Mouse (Mus musculus) spleen, embryonic (tissue): ENCODE results near the gene Rsu1.

Experiments
- CTCF ChIA-PET: fragments of 350-600 bp; sonication (Branson Sonifier 250); formaldehyde crosslinking; loops from one replicate; lab custom pipeline; 2022; lab: Charles Lee

The Rsu1 gene

GRCm38 (mm10) chr2:13170651-13171050 lies 100.6 kb downstream of the Rsu1 start:
- CTCF ChIA-PET = no interaction called here

- CTCF ChIA-PET = interaction anchor here (0.7 kb wide), 1 partner anchor 427 kb away, joined by 4 read pairs; no protein-coding TSS in a partner anchor
Measured at GRCm38 (mm10) chr2:13169962-13170361, 101.3 kb downstream of the Rsu1 start.

- CTCF ChIA-PET = interaction anchor here (0.6 to 0.7 kb wide), 2 partner anchors 427 to 692 kb away, joined by 4 to 6 read pairs; no protein-coding TSS in a partner anchor
Measured at GRCm38 (mm10) chr2:13169158-13169890, 101.9 kb downstream of the Rsu1 start.

GRCm38 (mm10) chr2:13168743-13169142 lies 102.5 kb downstream of the Rsu1 start:
- CTCF ChIA-PET = interaction anchor here (0.5 to 0.6 kb wide), 2 partner anchors 391 to 691 kb away, joined by 3 to 6 read pairs; no protein-coding TSS in a partner anchor

DNA sequence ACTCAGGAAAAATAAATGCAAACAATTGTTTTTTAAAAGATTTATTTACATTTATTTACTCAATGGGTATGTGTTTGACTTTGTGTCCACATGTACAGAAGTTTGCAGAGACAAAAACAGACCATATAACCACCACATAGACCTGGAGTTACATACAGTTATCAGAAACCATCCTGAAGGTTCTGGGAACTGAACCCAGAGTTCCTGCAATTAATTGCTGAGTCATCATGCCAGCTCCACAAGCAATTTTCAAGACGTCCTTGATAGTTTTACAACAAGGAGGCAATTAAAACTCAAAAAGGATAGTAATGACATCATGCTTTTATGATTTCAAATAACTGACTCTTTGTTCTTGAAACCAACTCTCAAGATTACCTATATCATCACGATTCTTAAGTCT lies 109.5 kb downstream of the Rsu1 start:
- CTCF ChIA-PET = interaction anchor here (0.7 kb wide), 1 partner anchor 1309 kb away, joined by 11 read pairs; no protein-coding TSS in a partner anchor

DNA sequence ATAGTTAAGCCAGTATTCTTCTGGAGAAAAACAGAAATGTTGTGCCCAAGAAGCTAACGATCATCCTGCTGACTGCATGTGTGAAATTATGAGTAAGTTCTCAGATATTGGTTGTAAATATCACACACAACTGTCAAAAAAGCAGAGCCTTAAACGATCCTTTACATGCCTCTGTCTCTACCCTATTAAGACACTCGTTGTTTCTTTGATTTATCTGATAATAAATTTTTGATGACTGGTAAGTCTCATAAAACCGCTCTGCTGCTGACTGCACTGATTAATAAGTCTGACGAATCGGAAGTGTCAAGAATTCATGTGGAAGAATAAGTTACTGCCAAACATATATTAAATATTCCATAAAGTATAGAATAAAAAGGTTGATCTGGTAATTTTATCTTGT lies 126.0 kb downstream of the Rsu1 start:
- CTCF ChIA-PET = no interaction called here

DNA sequence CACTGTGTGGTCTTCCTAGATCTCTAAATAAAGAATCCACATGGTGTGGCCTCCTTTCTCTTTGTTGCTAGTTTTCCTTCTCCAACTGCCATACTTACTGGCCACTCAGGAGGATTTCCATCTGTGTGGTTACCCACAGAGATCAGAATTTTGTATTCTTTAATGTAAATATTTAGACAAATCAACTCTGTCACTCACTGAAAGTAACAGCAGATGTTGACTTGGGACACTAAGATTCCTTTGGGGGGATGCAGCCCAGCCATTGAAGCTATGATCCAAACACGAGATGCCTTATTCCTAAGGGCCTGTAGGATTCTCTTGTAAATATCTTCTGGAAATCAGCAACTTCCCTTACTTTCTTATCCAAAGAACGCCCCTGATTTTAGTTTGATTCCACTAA lies 136.3 kb downstream of the Rsu1 start:
- CTCF ChIA-PET = no interaction called here

GRCm38 (mm10) chr2:13132841-13133240 lies 138.4 kb downstream of the Rsu1 start:
- CTCF ChIA-PET = interaction anchor here (0.6 kb wide), 1 partner anchor 79 kb away, joined by 3 read pairs; no protein-coding TSS in a partner anchor

GRCm38 (mm10) chr2:13132406-13132805 lies 138.8 kb downstream of the Rsu1 start:
- CTCF ChIA-PET = no interaction called here

GRCm38 (mm10) chr2:13129859-13130258 lies 141.4 kb downstream of the Rsu1 start:
- CTCF ChIA-PET = no interaction called here

DNA sequence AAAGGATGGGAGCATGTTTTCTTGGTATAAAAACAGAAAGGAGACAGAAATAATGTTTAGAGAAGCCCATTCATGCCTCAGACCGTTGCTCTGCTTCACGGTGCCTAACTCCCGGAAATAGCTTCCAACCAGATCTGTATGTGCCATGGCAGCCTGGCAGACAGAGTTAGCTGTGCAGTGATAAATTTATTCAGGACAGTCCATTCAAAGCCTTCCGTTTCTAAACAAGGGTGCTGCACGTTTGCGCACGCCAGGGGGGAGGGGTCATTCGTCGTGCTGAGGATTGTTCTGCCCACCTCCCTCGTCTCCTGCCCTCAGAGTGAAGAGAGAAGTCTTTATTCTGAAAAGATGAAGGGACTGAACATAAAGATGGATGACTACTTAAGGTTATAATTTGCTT lies 141.9 kb downstream of the Rsu1 start:
- CTCF ChIA-PET = no interaction called here

DNA sequence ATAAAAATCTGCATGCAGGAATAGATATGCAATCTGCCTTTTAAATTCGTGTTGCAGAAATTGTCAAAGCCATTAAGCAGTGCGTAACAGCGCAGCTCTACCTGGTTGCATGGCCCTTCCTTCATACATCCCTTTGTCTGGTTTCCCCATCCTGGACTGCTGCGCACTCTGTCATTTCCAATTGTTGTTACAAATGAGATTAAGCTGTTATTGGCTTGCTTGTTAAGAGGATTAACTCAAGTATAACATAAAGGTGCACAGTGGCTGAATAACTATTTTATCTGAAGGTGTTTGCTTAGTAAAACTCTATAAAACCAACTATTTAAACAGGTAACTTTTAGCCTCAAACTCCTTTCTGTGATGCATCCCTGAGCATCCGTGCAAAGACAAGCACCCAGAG lies 150.8 kb downstream of the Rsu1 start:
- CTCF ChIA-PET = no interaction called here

DNA sequence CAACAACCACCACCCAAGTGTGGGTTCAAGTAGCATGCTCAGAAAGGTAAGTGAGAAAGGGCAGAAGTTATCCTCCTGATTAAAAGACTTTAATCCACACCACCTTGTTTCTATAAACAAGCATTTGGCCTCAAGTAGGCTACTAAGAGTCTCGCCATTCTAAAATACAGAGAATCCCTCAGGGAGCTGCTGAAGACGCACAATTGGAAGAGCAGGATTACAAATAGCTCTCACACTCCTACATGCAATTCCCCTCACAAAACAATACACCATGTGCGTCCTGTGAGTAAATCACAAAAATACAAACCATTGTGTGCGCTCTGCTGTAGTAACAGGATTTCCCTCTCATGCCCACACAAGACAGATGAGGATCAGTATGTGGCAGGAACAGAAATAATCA lies 153.3 kb downstream of the Rsu1 start:
- CTCF ChIA-PET = no interaction called here

DNA sequence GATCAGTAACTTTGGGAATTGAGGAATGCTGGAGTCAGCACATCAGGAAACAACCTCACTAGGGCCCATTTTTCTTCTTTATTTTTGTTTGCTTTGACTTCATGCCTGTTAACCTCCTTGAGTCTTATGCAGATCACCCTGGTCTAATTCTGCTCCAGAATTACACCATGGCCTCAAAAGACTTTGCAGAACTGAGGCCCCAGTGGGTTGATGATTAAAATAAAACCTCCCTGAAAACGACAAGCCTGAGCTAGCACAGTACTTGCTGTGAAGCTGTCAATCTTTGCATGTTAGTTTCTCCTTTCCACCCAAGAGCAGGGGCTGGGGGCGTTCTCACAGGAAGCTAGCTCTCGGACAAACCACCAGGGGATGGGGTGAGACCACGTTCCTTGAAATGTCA lies 164.7 kb downstream of the Rsu1 start:
- CTCF ChIA-PET = no interaction called here

- CTCF ChIA-PET = no interaction called here
Measured at GRCm38 (mm10) chr2:13104388-13104787, 166.8 kb downstream of the Rsu1 start.

GRCm38 (mm10) chr2:13103797-13104200 lies 167.4 kb downstream of the Rsu1 start:
- CTCF ChIA-PET = no interaction called here

GRCm38 (mm10) chr2:13094045-13094444 lies 177.2 kb downstream of the Rsu1 start:
- CTCF ChIA-PET = no interaction called here

- CTCF ChIA-PET = no interaction called here
Measured at GRCm38 (mm10) chr2:13093570-13093969, 177.6 kb downstream of the Rsu1 start.

DNA sequence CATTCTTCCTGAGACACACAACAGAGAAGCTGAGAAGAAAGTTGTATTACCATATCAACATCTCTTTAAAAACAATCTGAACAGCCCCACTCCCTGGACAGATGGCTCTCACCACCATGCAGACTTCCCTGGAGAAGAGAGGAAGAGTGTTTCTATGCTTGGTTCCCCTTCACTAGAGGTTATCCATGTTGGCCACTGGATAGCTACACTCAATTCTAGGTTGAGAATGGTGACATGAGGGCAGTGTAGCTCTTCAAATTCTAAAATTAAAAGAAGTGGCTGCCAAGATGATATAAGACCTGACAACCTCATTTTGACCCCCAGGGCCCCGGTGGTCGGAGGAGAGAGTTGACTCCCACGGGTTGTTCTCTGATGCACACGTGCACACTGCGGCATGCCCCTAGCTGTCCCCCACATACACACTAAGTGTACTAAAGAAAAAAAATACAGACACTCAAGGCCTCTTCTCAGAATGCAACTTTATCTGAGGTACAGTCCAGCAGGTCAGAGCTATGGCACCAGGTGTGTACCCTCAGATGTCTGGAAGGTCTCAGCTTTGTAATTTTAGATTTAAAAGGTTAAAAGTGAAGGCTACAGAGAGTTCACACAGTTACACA lies 179.7 kb downstream of the Rsu1 start:
- CTCF ChIA-PET = no interaction called here

- CTCF ChIA-PET = interaction anchor here (0.6 kb wide), 1 partner anchor 898 kb away, joined by 3 read pairs; no protein-coding TSS in a partner anchor
Measured at GRCm38 (mm10) chr2:13090841-13091240, 180.4 kb downstream of the Rsu1 start.

GRCm38 (mm10) chr2:13089861-13090260 lies 181.4 kb downstream of the Rsu1 start:
- CTCF ChIA-PET = no interaction called here

- CTCF ChIA-PET = no interaction called here
Measured at GRCm38 (mm10) chr2:13088266-13088665, 182.9 kb downstream of the Rsu1 start.

DNA sequence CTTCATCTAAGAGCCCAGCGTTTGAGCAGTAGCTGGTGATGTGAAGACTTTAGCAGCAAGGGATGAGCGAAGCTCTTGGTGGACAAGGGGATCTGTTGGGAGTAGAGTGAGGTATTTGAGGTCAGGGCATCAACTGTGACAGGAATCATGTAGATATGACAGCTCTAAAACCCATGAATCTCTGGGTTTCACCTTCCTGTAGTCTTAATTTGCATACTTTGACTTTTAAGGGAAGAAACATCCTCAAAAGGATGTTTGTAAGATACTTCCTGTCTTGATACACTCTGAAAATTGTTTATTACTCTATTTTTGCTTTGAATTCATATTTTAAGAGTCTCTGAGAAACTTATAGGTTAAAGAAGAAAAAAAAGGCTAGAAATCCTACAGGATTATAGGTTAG lies 183.4 kb downstream of the Rsu1 start:
- CTCF ChIA-PET = no interaction called here
